Mouse (Mus musculus): ENCODE measurements around the gene Cnppd1. TPM values are rescaled to one million over a fixed set of nuclear protein-coding genes. Genes with fewer than 3 reads are reported as not detected.
A peak's percentile ranks its signal among the peaks of the same experiment; 100 is the strongest.

Gene Cnppd1
- polyA plus RNA-seq, 1 experiment from 2014 or later, result 48.8 TPM

GRCm38 (mm10) chr1:75180105-75180590 is 37.6 kb upstream of the Cnppd1 start, which contains the start of gene Abcb6:
Gene Abcb6, minus strand, starts transcription at chr1:75180392.
- 0% methylated on average over 31 of the region's 31 CpGs for WGBS (ENCODE audit: insufficient replicate concordance)
- Histone ChIP-seq H3K36me3 (replicated peaks) (peaks cover 76% of the 10 kb centered on the region), H3K4me1 (replicated peaks) (peaks cover 46% of the 10 kb centered on the region)

GRCm38 (mm10) chr1:75179334-75180104 is 37.0 kb upstream of the Cnppd1 start:
- Histone ChIP-seq H3K4me3 (replicated peaks) (peak overlapping the region; percentile 68), H3K9me3 (replicated peaks) (no peaks in the 10 kb centered on the region), H3K4me2 (peak overlapping the region; percentile 89), H3K27me3 (no peaks in the 10 kb centered on the region), H3K27ac (replicated peaks) (peak overlapping the region; percentile 99), H3K9ac (peak overlapping the region; percentile 94), H3K4me1 (replicated peaks) (peaks cover 46% of the 10 kb centered on the region), H3K36me3 (replicated peaks) (peaks cover 76% of the 10 kb centered on the region)
- 2% methylated on average over 23 of the region's 23 CpGs for WGBS (ENCODE audit: insufficient replicate concordance)
- peak; percentile 76 for ATAC-seq (ENCODE audit: insufficient read depth)

More at GRCm38 (mm10) chr1:75180105-75180590, 37.6 kb upstream of the Cnppd1 start, which contains the start of gene Abcb6:
- peak; percentile 83 for ATAC-seq (ENCODE audit: insufficient read depth)
- no peaks in the 10 kb centered on the region for H3K27me3 ChIP-seq
- peak within 1 kb of the TSS; percentile 99 for H3K27ac ChIP-seq (replicated peaks)
- H3K9me3 ChIP-seq (replicated peaks), result no peaks in the 10 kb centered on the region
- peak within 1 kb of the TSS; percentile 68 for H3K4me3 ChIP-seq (replicated peaks)
- H3K4me2 ChIP-seq, result peak within 1 kb of the TSS; percentile 89
- H3K9ac ChIP-seq, result peak within 1 kb of the TSS; percentile 94

DNA sequence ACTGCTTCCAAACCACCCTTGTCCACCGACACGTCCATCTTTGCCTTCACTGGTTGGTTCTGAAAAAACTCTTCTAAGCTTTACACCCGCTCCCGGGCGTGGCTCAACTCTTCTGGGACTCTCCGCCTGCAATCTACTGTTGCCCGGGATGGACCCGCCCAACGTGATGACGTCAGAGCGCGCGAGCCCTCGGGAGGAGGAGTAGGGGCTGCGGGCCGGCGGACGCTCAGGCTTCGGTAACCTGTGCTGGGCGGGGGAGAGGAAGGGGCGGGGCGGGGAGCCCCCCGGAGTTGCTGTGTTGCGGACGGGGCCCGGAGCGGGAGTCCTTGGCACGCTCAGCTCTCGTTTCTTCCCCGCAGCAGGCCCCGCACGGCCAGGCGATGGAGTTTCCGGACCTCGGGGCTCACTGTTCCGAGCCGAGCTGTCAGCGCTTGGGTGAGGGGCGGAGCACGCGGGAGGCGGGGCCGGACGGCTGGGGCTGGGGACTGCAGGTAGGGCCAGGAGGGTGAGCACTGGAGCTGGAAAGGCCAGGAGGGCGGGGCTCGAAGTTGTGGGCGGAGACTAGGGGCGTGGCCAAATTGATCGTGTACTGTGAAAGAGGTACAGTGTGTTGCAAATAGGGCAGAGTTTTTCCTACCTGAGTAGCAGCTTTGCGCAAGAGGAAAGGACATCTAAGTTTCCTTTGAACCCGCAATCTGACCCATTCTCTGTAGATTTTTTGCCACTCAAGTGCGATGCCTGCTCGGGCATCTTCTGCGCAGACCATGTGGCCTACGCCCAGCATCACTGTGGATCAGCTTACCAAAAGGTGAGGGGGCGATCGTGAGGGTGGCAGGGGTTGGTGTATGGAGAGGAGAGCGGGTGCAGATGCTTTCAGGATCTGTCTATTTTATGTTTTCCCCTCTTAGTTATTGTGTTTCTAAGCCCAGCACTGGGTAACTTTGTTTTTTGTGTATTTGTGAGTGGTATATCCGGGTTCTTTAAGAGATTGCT is 26.3 kb upstream of the Cnppd1 start, which contains the start of gene Zfand2b:
Zfand2b (plus strand) TSS at position 175 of the 993 bp plus-strand sequence.
- Histone ChIP-seq H3K27ac (replicated peaks) (peak within 1 kb of the TSS; percentile 98), H3K9ac (peak within 1 kb of the TSS; percentile 91), H3K36me3 (replicated peaks) (peaks cover 48% of the 10 kb centered on the region), H3K4me2 (peak within 1 kb of the TSS; percentile 89), H3K27me3 (no peaks in the 10 kb centered on the region), H3K9me3 (replicated peaks) (no peaks in the 10 kb centered on the region), H3K4me3 (replicated peaks) (peak within 1 kb of the TSS; percentile 91), H3K4me1 (replicated peaks) (peaks cover 47% of the 10 kb centered on the region)
- peak; percentile 96 for ATAC-seq (ENCODE audit: insufficient read depth)
- 2% methylated on average over 57 of the region's 59 CpGs for WGBS (ENCODE audit: insufficient replicate concordance)

- Histone ChIP-seq H3K36me3 (replicated peaks) (peaks cover 41% of the 10 kb centered on the region), H3K9me3 (replicated peaks) (no peaks in the 10 kb centered on the region), H3K27me3 (no peaks in the 10 kb centered on the region), H3K4me3 (replicated peaks) (peak overlapping the region; percentile 91), H3K9ac (peak overlapping the region; percentile 91), H3K4me2 (peak overlapping the region; percentile 89), H3K27ac (replicated peaks) (peak overlapping the region; percentile 98), H3K4me1 (replicated peaks) (peaks cover 47% of the 10 kb centered on the region)
- WGBS (ENCODE audit: insufficient replicate concordance), result 6% methylated on average over 7 of the region's 7 CpGs
- ATAC-seq (ENCODE audit: insufficient read depth), result peak; percentile 19
Measured at GRCm38 (mm10) chr1:75168093-75168471, 25.6 kb upstream of the Cnppd1 start.

- 19% methylated on average over 4 of the region's 4 CpGs for WGBS (ENCODE audit: insufficient replicate concordance)
- H3K9me3 ChIP-seq (replicated peaks), result no peaks in the 10 kb centered on the region
- peak; percentile 41; the same call in 1 of the 2 replicates for ATAC-seq (ENCODE audit: insufficient read depth)
- peaks cover 47% of the 10 kb centered on the region for H3K4me1 ChIP-seq (replicated peaks)
- peak overlapping the region; percentile 43; the same call in 1 of the 2 replicates for H3K9ac ChIP-seq
- H3K27ac ChIP-seq (replicated peaks), result peak overlapping the region; percentile 93
- H3K4me3 ChIP-seq (replicated peaks), result no peak overlapping the region
- no peaks in the 10 kb centered on the region for H3K36me3 ChIP-seq (replicated peaks)
- H3K27me3 ChIP-seq, result no peaks in the 10 kb centered on the region
- H3K4me2 ChIP-seq, result peak overlapping the region; percentile 46
Measured at GRCm38 (mm10) chr1:75160256-75160617, 17.7 kb upstream of the Cnppd1 start.

DNA sequence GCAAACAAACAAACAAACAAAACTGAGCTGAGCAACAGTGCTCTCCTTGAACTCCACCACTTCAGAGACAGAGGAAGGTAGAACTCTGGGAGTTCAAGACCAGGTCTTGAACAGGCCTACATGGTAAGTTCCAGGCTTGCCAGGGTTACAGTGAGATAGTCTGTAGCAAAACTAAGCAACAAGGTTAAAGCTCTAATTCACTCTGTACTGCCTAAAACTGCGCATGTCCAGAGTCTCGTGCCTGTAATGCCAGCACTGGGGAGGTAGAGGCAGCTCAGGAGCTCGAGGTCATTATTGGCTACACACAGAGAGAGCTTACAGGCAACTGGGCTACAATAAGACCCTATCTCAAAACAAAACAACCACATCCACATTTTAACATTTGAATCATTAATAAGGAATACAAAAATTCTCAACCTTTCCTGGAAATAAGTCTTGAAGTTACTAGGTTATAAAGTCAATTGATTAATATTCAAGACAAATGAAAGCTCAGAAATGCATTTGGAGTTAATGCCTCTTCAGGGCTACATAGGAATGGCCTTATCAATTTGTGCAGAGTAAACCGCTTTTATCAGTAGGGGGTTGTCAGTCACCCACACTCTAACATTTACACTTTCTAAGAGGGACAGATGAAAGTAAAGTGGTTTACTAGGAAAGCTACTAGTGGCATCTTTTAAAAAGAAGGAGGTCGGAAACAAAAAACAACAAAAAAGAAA is 17.2 kb upstream of the Cnppd1 start:
- 30% methylated on average over 5 of the region's 5 CpGs for WGBS (ENCODE audit: insufficient replicate concordance)
- Histone ChIP-seq H3K4me1 (replicated peaks) (peaks cover 52% of the 10 kb centered on the region), H3K36me3 (replicated peaks) (no peaks in the 10 kb centered on the region), H3K27ac (replicated peaks) (peak overlapping the region; percentile 93), H3K9ac (peak overlapping the region; percentile 33; the same call in 1 of the 2 replicates), H3K27me3 (no peaks in the 10 kb centered on the region), H3K4me3 (replicated peaks) (no peak overlapping the region), H3K4me2 (peak overlapping the region; percentile 46), H3K9me3 (replicated peaks) (no peaks in the 10 kb centered on the region)
- ATAC-seq (ENCODE audit: insufficient read depth), result peak; percentile 94

DNA sequence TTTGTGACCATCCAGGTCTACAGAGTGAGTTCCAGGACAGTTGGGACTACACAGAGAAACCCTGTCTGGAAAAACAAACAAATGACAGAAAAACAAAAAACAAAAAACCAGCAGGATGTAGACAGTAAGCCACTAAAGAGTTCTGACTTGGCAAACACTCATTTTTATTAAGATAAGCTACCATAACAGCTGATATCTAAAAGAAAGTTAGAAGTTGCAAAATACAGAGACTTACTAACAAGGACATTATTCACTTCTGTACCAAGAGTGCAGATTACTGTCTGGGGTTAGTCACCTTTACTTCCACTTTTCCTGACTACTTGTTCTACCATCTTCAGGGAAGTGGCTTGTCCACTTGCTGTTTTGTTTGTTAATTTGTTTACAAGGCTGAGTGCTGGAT is 16.5 kb upstream of the Cnppd1 start:
- H3K27me3 ChIP-seq, result no peaks in the 10 kb centered on the region
- H3K4me3 ChIP-seq (replicated peaks), result no peak overlapping the region
- no peaks in the 10 kb centered on the region for H3K36me3 ChIP-seq (replicated peaks)
- peak overlapping the region; percentile 93 for H3K27ac ChIP-seq (replicated peaks)
- H3K9ac ChIP-seq, result 0 out of 2 replicates have a peak overlapping the region, but pooled peaks have one; percentile 33
- H3K4me1 ChIP-seq (replicated peaks), result peaks cover 55% of the 10 kb centered on the region
- no peaks in the 10 kb centered on the region for H3K9me3 ChIP-seq (replicated peaks)
- ATAC-seq (ENCODE audit: insufficient read depth), result no peak
- H3K4me2 ChIP-seq, result no peak overlapping the region

GRCm38 (mm10) chr1:75155837-75156236 is 13.3 kb upstream of the Cnppd1 start:
- H3K4me3 ChIP-seq (replicated peaks), result no peak overlapping the region
- no peak overlapping the region for H3K27ac ChIP-seq (replicated peaks)
- no peak for ATAC-seq (ENCODE audit: insufficient read depth)
- no peaks in the 10 kb centered on the region for H3K36me3 ChIP-seq (replicated peaks)
- H3K27me3 ChIP-seq, result no peaks in the 10 kb centered on the region
- H3K4me2 ChIP-seq, result no peak overlapping the region
- no peaks in the 10 kb centered on the region for H3K9me3 ChIP-seq (replicated peaks)
- peaks cover 51% of the 10 kb centered on the region for H3K4me1 ChIP-seq (replicated peaks)
- no peak overlapping the region for H3K9ac ChIP-seq
- WGBS (ENCODE audit: insufficient replicate concordance), result 31% methylated on average over 3 of the region's 3 CpGs

DNA sequence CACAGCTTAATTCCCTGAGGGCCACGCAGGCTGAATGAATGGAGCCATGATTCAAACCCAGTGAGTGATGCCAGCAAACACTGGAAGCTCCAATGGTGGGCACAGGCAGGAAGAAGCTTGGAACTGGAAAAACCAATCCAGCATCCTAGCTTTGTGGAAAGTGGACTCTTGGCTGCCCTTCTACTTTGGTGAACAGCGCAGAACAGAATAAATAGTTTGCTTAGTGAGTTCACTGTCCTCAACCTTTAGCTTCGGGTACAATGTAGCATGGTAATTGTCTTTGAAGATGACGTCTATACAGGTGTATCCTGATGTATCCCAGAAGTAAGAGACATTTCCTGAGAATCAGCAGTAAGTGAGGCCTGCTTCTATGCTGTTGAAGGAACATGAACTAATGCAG is 6.2 kb upstream of the Cnppd1 start:
- Histone ChIP-seq H3K36me3 (replicated peaks) (peaks cover 64% of the 10 kb centered on the region), H3K27me3 (no peaks in the 10 kb centered on the region), H3K9ac (no peak overlapping the region), H3K4me1 (replicated peaks) (peaks cover 49% of the 10 kb centered on the region), H3K27ac (replicated peaks) (0 out of 2 replicates have a peak overlapping the region, but pooled peaks have one; percentile 19), H3K9me3 (replicated peaks) (no peaks in the 10 kb centered on the region), H3K4me3 (replicated peaks) (no peak overlapping the region), H3K4me2 (no peak overlapping the region)
- ATAC-seq (ENCODE audit: insufficient read depth), result no peak
- 86% methylated on average over 4 of the region's 4 CpGs for WGBS (ENCODE audit: insufficient replicate concordance)

DNA sequence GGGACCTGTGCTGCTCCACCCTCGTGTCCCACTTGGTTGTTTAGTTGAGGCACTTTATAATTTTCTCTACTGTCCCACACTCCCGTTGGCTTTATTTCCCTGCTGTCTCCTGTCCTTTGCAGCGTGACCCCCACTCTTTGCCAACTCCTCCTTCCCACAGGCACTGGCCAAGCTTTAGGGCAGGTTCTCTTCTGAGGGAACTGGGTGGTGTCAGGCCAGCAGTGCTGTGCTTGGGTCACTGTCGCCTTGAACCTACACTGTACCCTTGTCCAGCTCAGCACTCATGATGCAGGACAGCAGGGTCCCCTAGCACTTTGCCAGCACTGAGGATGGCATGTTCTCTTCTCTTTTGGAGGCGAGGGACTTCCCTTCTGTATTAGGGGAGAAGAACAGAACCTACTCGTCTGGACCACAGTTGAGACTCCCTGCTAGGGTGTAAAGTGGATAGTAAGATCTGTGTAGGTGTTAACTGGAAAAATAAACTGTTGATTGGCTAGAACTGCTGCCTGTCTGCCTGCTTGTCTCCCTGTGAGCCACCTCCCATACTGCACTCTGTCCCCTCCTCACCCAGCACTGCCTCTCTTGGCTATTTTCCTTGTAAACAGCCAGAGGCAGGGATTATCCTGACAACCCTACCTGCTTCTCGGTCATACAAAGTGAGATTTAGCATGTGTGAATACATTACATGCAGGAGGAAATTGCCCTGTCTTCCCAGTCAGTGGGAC is 5.1 kb upstream of the Cnppd1 start:
- H3K27ac ChIP-seq (replicated peaks), result no peak overlapping the region
- ATAC-seq (ENCODE audit: insufficient read depth), result no peak
- no peaks in the 10 kb centered on the region for H3K9me3 ChIP-seq (replicated peaks)
- no peak overlapping the region for H3K4me3 ChIP-seq (replicated peaks)
- H3K27me3 ChIP-seq, result no peaks in the 10 kb centered on the region
- H3K4me1 ChIP-seq (replicated peaks), result peaks cover 56% of the 10 kb centered on the region
- H3K36me3 ChIP-seq (replicated peaks), result peaks cover 64% of the 10 kb centered on the region
- 74% methylated on average over 7 of the region's 7 CpGs for WGBS (ENCODE audit: insufficient replicate concordance)
- no peak overlapping the region for H3K9ac ChIP-seq
- H3K4me2 ChIP-seq, result no peak overlapping the region
